Mouse (Mus musculus) left cerebral cortex, adult 18-20 months (tissue): ENCODE results near the gene Lsm6. TPM values are rescaled to one million over a fixed set of nuclear protein-coding genes. Genes with fewer than 3 reads are reported as not detected.
"Not testable (repeated sequence)": the region's sequence is repeated elsewhere in the genome, so short reads cannot be mapped to it uniquely, and the experiment has no call there.

Experiments used
- DNase-seq, 2 experiments: peaks; one replicate each; pipeline ENCODE4 v3.0.0; 2021 to 2022; ENCODE audit warnings: low spot score in 2 of 2, mixed read lengths in 1 of 2
- long read RNA-seq, 2 experiments: library from polyadenylated mRNA; stranded (forward); transcript quantifications; one replicate each; pipeline ENCODE4 v2.0.0; 2021
- total RNA-seq, 2 experiments: library from RNA; stranded (reverse); gene quantifications; 2 replicates each; pipeline ENCODE4 v1.2.3; 2021

The Lsm6 gene
- 10 to 100 TPM; 52.4 to 59.1 TPM for total RNA-seq
- long read RNA-seq, experiment 1, transcript Lsm6-203 (5 exons, 3,792 nt), result major isoform, 41 of 93 reads
- long read RNA-seq, experiment 1, transcript Lsm6-201 (4 exons, 2,107 nt), result minor isoform, 34 of 93 reads
- long read RNA-seq, experiment 1, partial matches to known transcripts, result 2 of 93 reads
- long read RNA-seq, experiment 1, other reads (novel, unspliced or antisense), result 16 of 93 reads
- long read RNA-seq, experiment 2, transcript Lsm6-203 (5 exons, 3,792 nt), result major isoform, 27 of 62 reads
- long read RNA-seq, experiment 2, transcript Lsm6-201 (4 exons, 2,107 nt), result minor isoform, 23 of 62 reads
- long read RNA-seq, experiment 2, partial matches to known transcripts, result 0 of 62 reads
- long read RNA-seq, experiment 2, other reads (novel, unspliced or antisense), result 12 of 62 reads

DNA sequence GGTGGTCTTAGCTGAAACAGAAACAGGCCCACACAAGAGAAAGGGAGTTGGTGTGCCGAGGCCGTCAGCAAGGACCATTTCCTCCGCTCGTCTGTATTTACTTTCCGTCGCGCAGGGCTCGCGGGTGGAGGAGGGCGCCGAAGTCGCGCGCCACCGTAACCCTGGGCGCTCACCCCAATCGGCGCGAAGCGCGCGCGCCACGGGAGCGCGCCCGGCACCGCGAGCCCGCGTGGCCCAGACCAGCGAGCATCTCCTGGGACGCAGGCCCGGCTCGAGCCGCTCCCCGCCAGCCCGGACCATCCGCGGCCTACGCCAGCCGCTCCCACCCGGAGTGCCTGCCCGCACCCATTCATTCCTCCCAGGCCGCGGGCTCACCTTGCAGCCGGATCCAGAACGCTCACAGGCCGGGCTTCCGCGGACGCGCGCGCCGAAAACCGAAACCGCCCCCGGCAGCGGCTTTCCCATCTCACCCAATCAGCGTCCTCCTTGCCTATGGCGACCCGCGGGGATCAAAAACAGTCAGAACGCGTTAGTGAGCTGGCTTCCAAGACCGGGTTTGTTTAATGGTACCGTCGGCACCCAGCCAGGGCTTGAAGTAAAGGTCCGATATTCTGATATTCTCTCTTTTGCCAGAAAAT, at the start of gene Lsm6:
Gene Lsm6, minus strand, starts transcription at position 468 of the 638 bp plus-strand sequence.
- peak; percentile 99 to 100 for DNase-seq

GRCm38 (mm10) chr8:78867036-78867435, 46.1 kb upstream of the Lsm6 start:
- DNase-seq, result no peak

DNA sequence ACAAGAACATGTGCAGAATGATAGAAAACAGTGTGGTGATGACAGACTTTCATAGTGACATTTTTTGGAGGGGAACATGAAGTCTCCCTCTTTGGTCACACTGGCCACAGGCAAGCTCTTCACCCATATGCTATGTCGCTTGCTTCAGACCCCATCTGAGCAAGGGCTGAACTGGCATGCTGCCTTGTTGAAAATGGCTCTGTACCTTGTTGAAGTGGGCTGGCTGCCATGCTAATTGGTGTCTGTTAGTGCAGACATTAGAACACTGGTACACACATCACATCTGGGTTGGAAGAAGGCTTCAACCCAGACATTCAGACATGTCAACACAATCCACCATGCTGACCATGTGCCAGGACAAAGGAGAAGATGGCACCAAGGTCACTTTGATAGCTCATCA, 42.1 kb upstream of the Lsm6 start:
- no peak for DNase-seq

DNA sequence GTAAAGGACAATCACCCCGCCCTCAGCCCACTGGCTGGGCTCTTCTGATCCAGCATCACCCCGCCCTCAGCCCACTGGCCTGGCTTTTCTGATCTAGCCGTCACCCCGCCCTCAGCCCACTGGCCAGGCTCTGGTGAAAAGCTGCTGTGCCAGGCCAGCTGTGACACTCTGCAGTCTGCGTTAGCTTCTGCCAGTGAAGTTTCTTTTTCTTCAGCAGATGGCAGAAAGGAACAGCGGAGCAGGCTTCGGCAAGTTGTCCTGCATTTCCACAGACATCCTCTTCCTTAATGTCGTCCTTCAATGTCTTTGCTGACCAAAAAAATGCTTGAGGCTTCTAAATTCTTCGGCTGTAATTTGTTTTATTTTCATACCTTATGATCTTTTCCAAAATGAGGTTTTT, 41.1 kb upstream of the Lsm6 start:
- no peak for DNase-seq

DNA sequence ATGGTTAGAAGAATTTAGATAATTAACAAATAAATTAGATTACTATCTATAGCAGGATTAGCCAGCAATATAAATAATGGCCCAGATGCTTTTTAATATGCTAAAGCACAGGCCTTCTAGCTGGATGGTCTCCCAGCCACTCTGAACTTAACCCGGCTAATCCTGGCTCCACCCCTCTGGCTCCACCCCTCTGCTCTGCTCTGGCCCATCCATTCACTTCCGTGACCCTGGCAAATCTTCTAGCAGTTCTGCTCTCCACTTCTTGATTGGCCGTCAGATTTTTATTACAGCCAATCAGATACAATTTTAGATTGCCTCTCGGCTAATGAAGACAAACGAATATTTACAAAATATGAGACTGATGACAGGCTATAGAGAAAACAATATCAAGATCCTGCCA, 39.8 kb upstream of the Lsm6 start:
- no peak for DNase-seq

GRCm38 (mm10) chr8:78857421-78857820, 36.5 kb upstream of the Lsm6 start:
- DNase-seq, result no peak

GRCm38 (mm10) chr8:78852279-78852678, 31.3 kb upstream of the Lsm6 start:
- DNase-seq, result no peak

DNA sequence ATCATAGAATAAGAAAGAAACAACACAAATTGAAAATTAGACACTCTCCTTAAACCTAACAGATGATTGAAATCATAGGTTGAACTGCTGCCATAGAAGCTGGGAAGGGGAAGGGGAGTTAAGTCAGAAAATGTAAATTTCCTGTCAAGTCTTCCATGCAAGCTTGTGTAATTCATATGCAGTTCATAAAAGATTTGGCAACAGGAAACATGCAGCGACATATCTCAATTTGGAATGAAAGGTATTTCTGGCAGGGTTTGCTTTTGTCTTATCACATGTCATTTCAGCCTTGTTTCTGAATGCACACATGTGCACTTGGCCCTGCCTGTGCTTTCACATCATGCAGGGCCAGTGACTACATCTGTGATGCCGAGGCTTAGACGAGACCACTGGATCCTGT, 26.3 kb upstream of the Lsm6 start:
- DNase-seq, result no peak

DNA sequence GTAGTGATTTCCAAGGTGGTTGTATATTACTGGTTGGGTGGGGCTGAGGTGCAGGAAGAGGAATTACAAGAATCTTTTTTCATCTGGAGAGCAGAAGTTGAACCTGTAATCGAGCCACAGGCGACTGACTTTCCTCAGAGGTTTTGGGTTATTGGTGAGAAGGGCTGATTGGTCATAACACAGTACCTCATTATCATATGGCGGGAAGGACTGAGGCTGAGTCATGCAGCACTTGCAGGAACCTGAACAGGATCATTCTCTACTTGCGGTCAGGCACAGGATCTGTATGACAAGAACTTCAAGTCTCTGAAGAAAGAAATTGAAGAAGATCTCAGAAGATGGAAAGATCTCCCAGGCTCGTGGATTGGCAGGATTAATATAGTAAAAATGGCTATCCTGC, 23.6 kb upstream of the Lsm6 start:
- no peak for DNase-seq

DNA sequence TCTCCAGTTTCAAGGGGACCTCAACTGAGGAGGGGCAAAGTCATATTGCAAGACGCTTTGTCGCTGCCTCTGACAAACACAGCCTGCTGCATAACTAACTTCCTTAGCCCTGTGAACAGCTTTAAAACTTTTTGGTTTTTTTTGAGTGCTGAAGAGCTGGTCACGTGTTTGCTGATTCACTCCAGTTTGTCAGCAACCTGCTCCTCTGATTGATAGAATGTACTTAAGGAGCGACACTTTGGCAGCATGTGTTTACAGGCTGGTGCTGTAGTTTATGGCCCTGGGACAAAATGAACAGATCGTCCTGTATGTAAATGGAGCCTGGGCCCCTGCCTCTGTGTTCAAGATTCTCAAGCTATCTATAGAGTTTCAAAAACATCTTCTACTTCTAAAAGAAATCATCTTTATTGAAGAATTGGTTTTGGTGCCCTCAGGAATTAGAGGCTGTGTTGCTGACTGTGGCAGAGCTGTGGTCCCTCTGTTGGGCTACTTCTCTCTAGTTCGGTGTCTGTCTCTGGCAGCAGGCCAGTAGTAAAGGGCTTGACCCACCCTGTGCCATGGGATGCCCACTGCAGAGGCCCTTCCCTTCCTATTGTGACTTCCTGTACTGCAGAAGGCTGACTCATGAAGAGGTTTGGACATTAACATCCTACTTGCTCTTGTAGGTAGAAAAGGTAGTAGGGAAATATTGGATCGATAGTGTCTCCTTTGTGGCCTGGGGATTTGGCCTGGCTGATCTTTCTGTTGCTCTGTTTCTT, 17.9 kb upstream of the Lsm6 start:
- DNase-seq, result no peak

- DNase-seq, result no peak
These were observed 15.2 kb upstream of the Lsm6 start for GRCm38 (mm10) chr8:78836091-78836490.

DNA sequence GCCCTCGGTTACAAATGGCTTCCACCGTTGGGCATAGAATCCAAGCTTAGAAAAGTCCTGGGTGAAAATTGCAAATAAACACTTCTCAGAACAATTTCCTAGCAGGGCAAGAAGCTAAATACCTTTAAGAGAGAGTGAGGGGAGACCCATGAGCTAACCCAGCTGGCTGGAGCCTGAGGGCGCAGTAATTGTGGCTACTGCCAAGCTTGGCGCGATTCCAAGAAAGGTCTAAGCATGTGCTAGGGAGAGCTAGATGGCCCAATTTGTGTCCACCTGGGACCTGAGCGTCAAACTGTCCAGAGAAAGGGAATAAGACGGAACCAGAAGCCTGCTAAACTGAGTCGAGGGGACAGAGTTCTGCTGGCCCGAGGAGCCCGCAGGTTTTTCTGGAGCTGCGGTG, 7.5 kb upstream of the Lsm6 start:
- DNase-seq, result no peak

DNA sequence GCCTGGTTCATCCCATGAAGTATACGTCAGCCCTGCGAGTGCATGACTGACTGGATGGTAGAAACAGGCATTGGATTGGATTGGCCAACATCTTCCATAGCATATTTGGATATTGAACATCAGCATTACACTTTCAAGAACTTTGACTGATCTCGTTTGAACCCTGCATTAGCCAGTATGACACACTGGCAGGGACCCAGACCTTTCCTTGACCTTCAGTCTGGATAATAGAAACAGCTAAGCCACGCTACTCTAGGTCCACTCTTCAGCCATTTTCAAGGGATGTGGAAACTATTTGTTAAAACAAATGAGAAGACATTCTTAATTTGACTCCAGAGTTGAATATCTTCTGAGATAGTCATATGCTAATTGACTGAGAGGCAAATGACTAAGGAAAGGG, 3.6 kb upstream of the Lsm6 start:
- no peak for DNase-seq

DNA sequence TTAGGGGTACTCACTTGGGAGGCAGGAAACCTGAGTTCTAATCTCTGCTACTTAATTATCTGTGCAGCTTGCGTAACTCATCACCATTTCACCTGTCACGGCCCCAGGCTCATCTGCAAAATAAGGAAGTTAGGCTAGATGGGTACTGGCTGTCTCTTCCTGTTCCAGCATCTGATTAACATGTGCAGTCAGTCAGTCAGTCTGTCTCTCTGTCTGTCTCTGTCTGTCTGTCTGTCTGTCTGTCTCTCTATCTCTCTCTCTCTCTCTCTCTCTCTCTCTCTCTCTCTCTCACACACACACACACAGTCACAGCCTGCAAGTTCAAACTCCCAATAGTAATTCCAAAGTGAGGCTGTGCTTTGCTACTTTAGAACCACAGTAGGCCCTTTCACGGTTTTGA, 967 bp downstream of the Lsm6 start:
- DNase-seq, result not testable (repeated sequence)

DNA sequence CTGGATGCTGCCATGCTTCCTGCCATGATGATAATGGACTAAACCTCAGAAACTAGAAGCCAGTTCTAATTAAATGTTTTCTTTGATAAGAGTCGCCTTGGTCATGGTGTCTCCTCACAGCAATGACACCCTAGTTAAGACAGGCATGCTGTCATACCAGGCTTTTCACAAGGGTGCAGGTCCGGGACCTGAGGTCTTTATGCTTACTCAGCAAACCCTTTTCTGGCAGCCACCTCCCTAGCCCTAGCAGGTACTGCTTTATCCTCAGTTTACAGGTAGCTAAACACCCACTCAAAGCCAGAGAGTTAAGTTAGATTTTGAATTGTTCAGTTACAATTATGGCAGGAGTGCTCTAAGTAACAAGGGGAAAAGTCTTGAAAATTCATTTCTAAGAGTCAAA, 6.2 kb downstream of the Lsm6 start:
- no peak for DNase-seq

DNA sequence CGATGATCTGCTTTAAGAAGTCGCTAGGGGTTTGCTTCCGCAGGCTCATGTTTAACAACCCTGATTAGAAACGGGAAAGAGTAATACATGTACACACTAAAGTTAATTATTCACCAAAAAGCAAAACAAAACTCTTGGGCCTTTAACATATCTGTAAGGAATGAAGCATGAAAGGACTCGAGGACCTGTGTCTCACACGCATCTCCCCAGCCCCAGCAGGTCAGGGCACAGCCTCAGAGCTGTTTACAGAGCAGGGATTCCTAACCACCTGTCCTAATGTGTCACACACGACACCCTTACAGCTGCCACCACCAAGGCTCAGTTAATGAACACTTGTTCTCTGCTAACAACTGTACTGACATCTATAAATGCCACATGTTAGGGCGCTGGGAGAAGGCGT, 7.9 kb downstream of the Lsm6 start:
- DNase-seq, result no peak

DNA sequence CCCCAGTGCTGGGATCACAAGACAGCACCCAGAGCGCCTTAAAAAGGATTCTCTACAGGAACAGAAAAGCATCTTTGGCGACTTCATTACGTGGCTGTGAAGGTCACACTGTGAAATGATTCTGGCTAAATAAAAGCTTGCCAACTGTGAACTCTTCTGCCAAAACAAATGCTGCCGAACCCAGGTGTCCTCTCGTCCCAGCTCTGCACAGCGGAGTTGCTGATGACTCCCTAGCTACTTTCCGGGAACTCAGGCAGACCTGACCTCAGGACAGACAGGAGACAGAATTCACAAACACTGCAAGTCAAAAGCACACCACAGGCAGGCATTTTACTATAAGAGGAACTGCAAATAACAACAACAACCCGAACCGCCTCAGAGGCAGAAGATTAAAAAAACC, 8.5 kb downstream of the Lsm6 start:
- no peak for DNase-seq

GRCm38 (mm10) chr8:78811748-78812147, 9.2 kb downstream of the Lsm6 start:
- DNase-seq, result no peak

GRCm38 (mm10) chr8:78810207-78810675, 10.7 kb downstream of the Lsm6 start:
- no peak for DNase-seq

- no peak for DNase-seq
These were observed 11.3 kb downstream of the Lsm6 start for GRCm38 (mm10) chr8:78809454-78810206.

DNA sequence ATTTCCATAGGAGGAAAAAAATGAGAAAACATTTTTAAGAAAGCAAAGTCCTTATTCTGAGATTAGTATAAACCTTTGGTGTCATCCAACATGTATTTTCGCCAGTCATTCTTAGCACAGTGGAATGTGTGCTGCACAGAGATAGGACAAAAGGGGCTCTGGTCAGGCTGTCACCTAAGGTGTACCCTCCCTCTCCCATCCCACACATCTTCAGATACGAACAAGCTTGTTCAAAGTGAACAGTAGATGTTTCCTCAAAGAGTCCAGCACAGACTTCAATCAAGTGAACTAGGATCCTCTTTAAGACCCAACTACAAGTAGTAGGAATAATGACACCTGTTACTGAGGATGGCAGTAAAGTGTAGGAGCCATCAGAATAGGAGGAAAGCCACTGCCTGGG, 12.1 kb downstream of the Lsm6 start:
- DNase-seq, result no peak
